Mouse (Mus musculus) neural tube, embryonic 13.5 days (tissue): ENCODE results near the gene Tsen54. TPM values are rescaled to one million over a fixed set of nuclear protein-coding genes. Genes with fewer than 3 reads are reported as not detected.

Experiments
- ATAC-seq: fragments of 200-750 bp; cut with Nextera tagmentation; 2 replicates; pipeline ENCODE4 v1.8.0; 2017; ENCODE audit warnings: low read depth, mild to moderate bottlenecking, moderate TSS enrichment, moderate library complexity
- H3K27ac ChIP-seq: fragments of 300-500 bp; sonication (generic); replicated peaks from 2 replicates; pipeline ENCODE4 v1.5.1; 2015; ENCODE audit warnings: moderate library complexity, mild to moderate bottlenecking, inconsistent platforms
- H3K27me3 ChIP-seq: fragments of 300-500 bp; sonication (generic); 2 replicates; pipeline ENCODE4 v1.6.1; 2015; ENCODE audit warnings: mild to moderate bottlenecking, inconsistent platforms
- H3K36me3 ChIP-seq: fragments of 300-500 bp; sonication (generic); 2 replicates; pipeline ENCODE4 v1.6.1; 2015; ENCODE audit warnings: mild to moderate bottlenecking, inconsistent platforms
- H3K4me1 ChIP-seq: fragments of 300-500 bp; sonication (generic); replicated peaks from 2 replicates; pipeline ENCODE4 v1.6.1; 2015; ENCODE audit warnings: inconsistent platforms
- H3K4me2 ChIP-seq: fragments of 300-500 bp; sonication (generic); 2 replicates; pipeline ENCODE4 v1.6.1; 2015; ENCODE audit warnings: inconsistent platforms, mild to moderate bottlenecking, moderate library complexity
- H3K4me3 ChIP-seq: fragments of 300-500 bp; sonication (generic); 2 replicates; pipeline ENCODE4 v1.5.1; 2015; ENCODE audit warnings: mild to moderate bottlenecking, inconsistent platforms
- H3K9ac ChIP-seq: fragments of 300-500 bp; sonication (generic); 2 replicates; pipeline ENCODE4 v1.6.1; 2015; ENCODE audit warnings: moderate library complexity, mild to moderate bottlenecking, inconsistent platforms
- H3K9me3 ChIP-seq: fragments of 300-500 bp; sonication (generic); 2 replicates; pipeline ENCODE4 v1.6.1; 2016; ENCODE audit warnings: inconsistent platforms
- WGBS: fragments of 180-500 bp; shearing (Covaris S2); methylation state at CpG from one replicate; pipeline ENCODE4 v1.1.7; 2015; 5-methylcytosine and 5-hydroxymethylcytosine counted together
- polyA plus RNA-seq: library from polyadenylated mRNA; unstranded; fragments of >200 nt; fragmentation: Nextera tagmentation; extraction: Ambion mirVana; gene quantifications from 2 replicates; pipeline ENCODE4 v1.2.1, GENCODE M21; 2015

Tsen54 gene
- polyA plus RNA-seq, 1 experiment from 2014 or later: 23.4 TPM

- H3K4me1 ChIP-seq: peaks cover 62% of the 10 kb centered on the region
Measured at GRCm38 (mm10) chr11:115807306-115807705, 7.2 kb upstream of the Tsen54 start.

GRCm38 (mm10) chr11:115807971-115808370 is 6.6 kb upstream of the Tsen54 start:
- H3K36me3 ChIP-seq: peaks cover 48% of the 10 kb centered on the region
- peak overlapping the region; percentile 75 for H3K4me2 ChIP-seq
- peaks cover 69% of the 10 kb centered on the region for H3K4me1 ChIP-seq
- H3K27ac ChIP-seq: peak overlapping the region; percentile 86
- 48% methylated on average over 11 of the region's 11 CpGs for WGBS
- H3K9me3 ChIP-seq: no peaks in the 10 kb centered on the region
- H3K27me3 ChIP-seq: no peaks in the 10 kb centered on the region
- ATAC-seq: 0 out of 2 replicates have a peak, but pooled peaks have one; percentile 2
- peak overlapping the region; percentile 43 for H3K9ac ChIP-seq
- H3K4me3 ChIP-seq: peak overlapping the region; percentile 10

More at GRCm38 (mm10) chr11:115807306-115807705, 7.2 kb upstream of the Tsen54 start:
- peak overlapping the region; percentile 43; the same call in 1 of the 2 replicates for H3K9ac ChIP-seq
- H3K27me3 ChIP-seq: no peaks in the 10 kb centered on the region
- WGBS: 38% methylated on average over 6 of the region's 6 CpGs
- no peaks in the 10 kb centered on the region for H3K9me3 ChIP-seq
- H3K4me3 ChIP-seq: peak overlapping the region; percentile 10
- peaks cover 54% of the 10 kb centered on the region for H3K36me3 ChIP-seq
- H3K4me2 ChIP-seq: peak overlapping the region; percentile 75
- peak; percentile 66 for ATAC-seq
- H3K27ac ChIP-seq: peak overlapping the region; percentile 86

- WGBS: 37% methylated on average over 10 of the region's 10 CpGs
- Histone ChIP-seq H3K4me2 (peak overlapping the region; percentile 75), H3K4me1 (peaks cover 71% of the 10 kb centered on the region), H3K27ac (peak overlapping the region; percentile 86), H3K27me3 (no peaks in the 10 kb centered on the region), H3K36me3 (peaks cover 39% of the 10 kb centered on the region), H3K4me3 (peak overlapping the region; percentile 96; the same call in 1 of the 2 replicates), H3K9me3 (no peaks in the 10 kb centered on the region), H3K9ac (peak overlapping the region; percentile 95)
- peak; percentile 15; the same call in 1 of the 2 replicates for ATAC-seq
Measured at GRCm38 (mm10) chr11:115808696-115809310, 5.7 kb upstream of the Tsen54 start.

GRCm38 (mm10) chr11:115809311-115809781 is 5.2 kb upstream of the Tsen54 start:
- Histone ChIP-seq H3K4me1 (peaks cover 74% of the 10 kb centered on the region), H3K4me3 (peak overlapping the region; percentile 96)
- no peak for ATAC-seq

GRCm38 (mm10) chr11:115810377-115810776 is 4.1 kb upstream of the Tsen54 start:
- whole genome bisulfite sequencing: 86% methylated on average over 14 of the region's 14 CpGs
- H3K27me3 ChIP-seq: no peaks in the 10 kb centered on the region
- no peaks in the 10 kb centered on the region for H3K9me3 ChIP-seq
- peaks cover 79% of the 10 kb centered on the region for H3K4me1 ChIP-seq
- ATAC-seq: no peak
- H3K4me2 ChIP-seq: peak overlapping the region; percentile 75
- H3K36me3 ChIP-seq: peaks cover 26% of the 10 kb centered on the region
- peak overlapping the region; percentile 86 for H3K27ac ChIP-seq
- H3K4me3 ChIP-seq: peak overlapping the region; percentile 96
- H3K9ac ChIP-seq: peak overlapping the region; percentile 95

More at GRCm38 (mm10) chr11:115809311-115809781, 5.2 kb upstream of the Tsen54 start:
- WGBS: 61% methylated on average over 8 of the region's 8 CpGs
- Histone ChIP-seq H3K4me2 (peak overlapping the region; percentile 75), H3K9ac (peak overlapping the region; percentile 95), H3K36me3 (peaks cover 36% of the 10 kb centered on the region), H3K9me3 (no peaks in the 10 kb centered on the region), H3K27me3 (no peaks in the 10 kb centered on the region), H3K27ac (peak overlapping the region; percentile 86)

GRCm38 (mm10) chr11:115811381-115812093 is 3.0 kb upstream of the Tsen54 start:
- Histone ChIP-seq H3K4me2 (peak overlapping the region; percentile 75), H3K27ac (peak overlapping the region; percentile 78), H3K27me3 (no peaks in the 10 kb centered on the region), H3K36me3 (peaks cover 21% of the 10 kb centered on the region), H3K9ac (peak overlapping the region; percentile 95), H3K9me3 (no peaks in the 10 kb centered on the region), H3K4me1 (peaks cover 82% of the 10 kb centered on the region), H3K4me3 (peak overlapping the region; percentile 96)
- 74% methylated on average over 20 of the region's 20 CpGs for WGBS
- ATAC-seq: no peak

- H3K27ac ChIP-seq: peak overlapping the region; percentile 78
- peak overlapping the region; percentile 95 for H3K9ac ChIP-seq
- peak overlapping the region; percentile 96 for H3K4me3 ChIP-seq
- no peaks in the 10 kb centered on the region for H3K27me3 ChIP-seq
- ATAC-seq: no peak
- peaks cover 20% of the 10 kb centered on the region for H3K36me3 ChIP-seq
- peaks cover 77% of the 10 kb centered on the region for H3K4me1 ChIP-seq
- WGBS: 32% methylated on average over 7 of the region's 7 CpGs
- H3K9me3 ChIP-seq: no peaks in the 10 kb centered on the region
- peak overlapping the region; percentile 75 for H3K4me2 ChIP-seq
Measured at GRCm38 (mm10) chr11:115812095-115812494, 2.4 kb upstream of the Tsen54 start.

GRCm38 (mm10) chr11:115812533-115813420 is 1.7 kb upstream of the Tsen54 start:
- no peaks in the 10 kb centered on the region for H3K27me3 ChIP-seq
- 3% methylated on average over 28 of the region's 28 CpGs for WGBS
- H3K4me1 ChIP-seq: peaks cover 70% of the 10 kb centered on the region
- peak overlapping the region; percentile 96 for H3K4me3 ChIP-seq
- peak overlapping the region; percentile 78 for H3K27ac ChIP-seq
- peaks cover 26% of the 10 kb centered on the region for H3K36me3 ChIP-seq
- ATAC-seq: peak; percentile 4; the same call in 1 of the 2 replicates
- H3K4me2 ChIP-seq: peak overlapping the region; percentile 75
- no peaks in the 10 kb centered on the region for H3K9me3 ChIP-seq
- peak overlapping the region; percentile 95 for H3K9ac ChIP-seq

GRCm38 (mm10) chr11:115813507-115814296 is 822 bp upstream of the Tsen54 start, which contains the start of gene Caskin2:
Gene Caskin2, minus strand, starts transcription at chr11:115813639.
- Histone ChIP-seq H3K36me3 (peaks cover 32% of the 10 kb centered on the region), H3K27me3 (no peaks in the 10 kb centered on the region), H3K4me2 (peak within 1 kb of the TSS; percentile 75), H3K4me1 (peaks cover 61% of the 10 kb centered on the region), H3K27ac (peak within 1 kb of the TSS; percentile 80), H3K9ac (peak within 1 kb of the TSS; percentile 95), H3K4me3 (peak within 1 kb of the TSS; percentile 96), H3K9me3 (no peaks in the 10 kb centered on the region)
- peak; percentile 87 for ATAC-seq
- WGBS: under 1% methylated on average over 44 of the region's 44 CpGs

- H3K9ac ChIP-seq: no peak overlapping the region
- no peak overlapping the region for H3K27ac ChIP-seq
- H3K36me3 ChIP-seq: peaks cover 47% of the 10 kb centered on the region
- H3K4me2 ChIP-seq: no peak overlapping the region
- WGBS: 90% methylated on average over 5 of the region's 5 CpGs
- no peak overlapping the region for H3K4me3 ChIP-seq
- H3K27me3 ChIP-seq: no peaks in the 10 kb centered on the region
- H3K9me3 ChIP-seq: no peaks in the 10 kb centered on the region
- ATAC-seq: no peak
- peaks cover 24% of the 10 kb centered on the region for H3K4me1 ChIP-seq
Measured at GRCm38 (mm10) chr11:115817331-115817730, 2.8 kb downstream of the Tsen54 start.
